Mouse (Mus musculus): Measurements from ENCODE around the gene Tnr.

Gene Tnr

GRCm38 (mm10) chr1:159632558-159632957 lies 109.0 kb downstream of the Tnr start:
- DNase-seq: no peak

- DNase-seq: no peak
These were observed 115.8 kb downstream of the Tnr start for GRCm38 (mm10) chr1:159639408-159639807.

GRCm38 (mm10) chr1:159645719-159646118 lies 122.2 kb downstream of the Tnr start:
- DNase-seq: no peak

- DNase-seq: no peak
These were observed 126.9 kb downstream of the Tnr start for GRCm38 (mm10) chr1:159650486-159650885.

GRCm38 (mm10) chr1:159655241-159655640 lies 131.7 kb downstream of the Tnr start:
- DNase-seq: no peak

- no peak for DNase-seq
These were observed 134.4 kb downstream of the Tnr start for GRCm38 (mm10) chr1:159657856-159658542.

GRCm38 (mm10) chr1:159660620-159661501 lies 137.3 kb downstream of the Tnr start:
- no peak for DNase-seq

- no peak for DNase-seq
These were observed 140.9 kb downstream of the Tnr start for GRCm38 (mm10) chr1:159664496-159664895.

- no peak for DNase-seq
These were observed 141.4 kb downstream of the Tnr start for GRCm38 (mm10) chr1:159664945-159665344.

- DNase-seq: no peak
These were observed 147.1 kb downstream of the Tnr start for GRCm38 (mm10) chr1:159670629-159671150.

- DNase-seq: no peak
These were observed 147.6 kb downstream of the Tnr start for GRCm38 (mm10) chr1:159671181-159671580.

- no peak for DNase-seq
These were observed 150.7 kb downstream of the Tnr start for GRCm38 (mm10) chr1:159674240-159674639.

GRCm38 (mm10) chr1:159675472-159675871 lies 151.9 kb downstream of the Tnr start:
- DNase-seq: no peak

GRCm38 (mm10) chr1:159678221-159678935 lies 154.8 kb downstream of the Tnr start:
- DNase-seq: no peak

GRCm38 (mm10) chr1:159681252-159681651 lies 157.7 kb downstream of the Tnr start:
- no peak for DNase-seq

GRCm38 (mm10) chr1:159686476-159687231 lies 163.1 kb downstream of the Tnr start:
- no peak for DNase-seq

- DNase-seq: no peak
These were observed 173.1 kb downstream of the Tnr start for GRCm38 (mm10) chr1:159696717-159697116.

- no peak for DNase-seq
These were observed 178.5 kb downstream of the Tnr start for GRCm38 (mm10) chr1:159702038-159702437.

GRCm38 (mm10) chr1:159704925-159705324 lies 181.4 kb downstream of the Tnr start:
- no peak for DNase-seq

- no peak for DNase-seq
These were observed 192.7 kb downstream of the Tnr start for GRCm38 (mm10) chr1:159716301-159716700.

GRCm38 (mm10) chr1:159717016-159717415 lies 193.4 kb downstream of the Tnr start:
- DNase-seq: no peak

GRCm38 (mm10) chr1:159723733-159724132 lies 200.2 kb downstream of the Tnr start:
- DNase-seq: no peak

All from spleen, adult 18-20 months (tissue).